Mouse (Mus musculus): ENCODE results near the gene Olfr262. TPM values are rescaled to one million over a fixed set of nuclear protein-coding genes. Genes with fewer than 3 reads are reported as not detected.

The Olfr262 gene
- polyA plus RNA-seq (2014; fragmentation: Illumina TruSeq; extraction: RNeasy Lipid Tissue Mini Kit (QIAGEN cat#74804); ENCODE audit: insufficient read depth, low read depth, low replicate concordance), result not detected

GRCm38 (mm10) chr19:12241559-12241958 lies at the start of gene Olfr262:
Gene Olfr262 (minus strand): TSS chr19:12241659.

GRCm38 (mm10) chr19:12279554-12279953 lies 38.1 kb upstream of the Olfr262 start, which contains the start of gene Olfr1434:
Gene Olfr1434 (plus strand): TSS chr19:12279854.

DNA sequence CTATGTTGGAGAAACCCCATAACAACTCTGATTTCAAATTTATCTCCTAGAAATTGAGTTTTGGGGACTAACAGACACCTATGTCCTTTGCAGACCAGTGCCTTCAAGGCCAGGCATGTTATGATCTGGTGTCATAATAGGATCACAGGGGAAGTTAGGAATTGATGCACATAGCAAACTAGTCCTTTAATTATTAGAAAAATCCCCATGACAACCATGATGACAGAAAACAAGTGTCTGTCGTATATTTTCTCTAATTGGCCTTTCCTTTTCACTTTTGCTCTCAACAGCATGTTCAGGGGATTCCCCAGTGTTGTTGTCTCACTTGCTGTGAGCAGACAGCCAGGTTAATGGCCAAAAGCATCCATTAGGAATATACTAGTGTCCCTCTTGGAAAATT lies 19.3 kb upstream of the Olfr262 start, which contains the start of gene Olfr235:
TSS of gene Olfr235 (plus strand) at position 301 of the 400 bp plus-strand sequence.

DNA sequence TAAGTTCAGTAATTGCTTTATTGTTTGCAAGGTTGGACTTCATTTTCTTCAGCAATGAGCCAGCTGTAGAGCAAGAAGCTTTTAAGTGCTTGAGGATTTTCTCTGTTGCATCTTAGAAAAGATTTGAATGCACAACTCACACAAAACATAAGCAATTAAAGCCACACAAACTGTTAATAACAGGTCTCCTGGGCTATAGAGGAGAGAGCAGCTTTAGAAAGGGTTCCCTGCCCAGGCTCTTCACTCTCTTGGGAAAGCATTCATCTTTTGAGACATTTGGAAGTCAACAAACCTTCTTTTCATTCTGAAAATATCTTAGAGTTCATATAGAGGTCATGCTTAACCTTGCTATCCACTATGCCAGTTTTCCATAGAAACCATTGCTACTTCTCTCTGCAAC lies 9.0 kb downstream of the Olfr262 start, which contains the start of gene Olfr1432:
TSS of gene Olfr1432 (minus strand) at position 101 of the 400 bp plus-strand sequence.

GRCm38 (mm10) chr19:12200334-12200733 lies 41.1 kb downstream of the Olfr262 start, which contains the start of gene Olfr1431:
Gene Olfr1431 (plus strand): TSS chr19:12200634.

Other genes with a start within 250 kb of the Olfr262 start
- not detected for gene Olfr1423, start 200.3 kb downstream of the Olfr262 start, polyA plus RNA-seq (2014; fragmentation: Illumina TruSeq; extraction: RNeasy Lipid Tissue Mini Kit (QIAGEN cat#74804); ENCODE audit: insufficient read depth, low read depth, low replicate concordance)
- gene Olfr1424, start 179.0 kb downstream of the Olfr262 start, polyA plus RNA-seq (2014; fragmentation: Illumina TruSeq; extraction: RNeasy Lipid Tissue Mini Kit (QIAGEN cat#74804); ENCODE audit: insufficient read depth, low read depth, low replicate concordance), result not detected
- not detected for gene Olfr1425, start 163.9 kb downstream of the Olfr262 start, polyA plus RNA-seq (2014; fragmentation: Illumina TruSeq; extraction: RNeasy Lipid Tissue Mini Kit (QIAGEN cat#74804); ENCODE audit: insufficient read depth, low read depth, low replicate concordance)
- not detected for gene Olfr1426, start 149.6 kb downstream of the Olfr262 start, polyA plus RNA-seq (2014; fragmentation: Illumina TruSeq; extraction: RNeasy Lipid Tissue Mini Kit (QIAGEN cat#74804); ENCODE audit: insufficient read depth, low read depth, low replicate concordance)
- not detected for gene Olfr1427, start 138.3 kb downstream of the Olfr262 start, polyA plus RNA-seq (2014; fragmentation: Illumina TruSeq; extraction: RNeasy Lipid Tissue Mini Kit (QIAGEN cat#74804); ENCODE audit: insufficient read depth, low read depth, low replicate concordance)
- gene Olfr1428, start 125.8 kb downstream of the Olfr262 start, polyA plus RNA-seq (2014; fragmentation: Illumina TruSeq; extraction: RNeasy Lipid Tissue Mini Kit (QIAGEN cat#74804); ENCODE audit: insufficient read depth, low read depth, low replicate concordance), result not detected
- gene Olfr76, start 118.5 kb downstream of the Olfr262 start, polyA plus RNA-seq (2014; fragmentation: Illumina TruSeq; extraction: RNeasy Lipid Tissue Mini Kit (QIAGEN cat#74804); ENCODE audit: insufficient read depth, low read depth, low replicate concordance), result not detected
- gene Olfr1555-ps1, start 71.5 kb downstream of the Olfr262 start, polyA plus RNA-seq (2014; fragmentation: Illumina TruSeq; extraction: RNeasy Lipid Tissue Mini Kit (QIAGEN cat#74804); ENCODE audit: insufficient read depth, low read depth, low replicate concordance), result not detected
- not detected for gene Olfr1431, start 41.0 kb downstream of the Olfr262 start, polyA plus RNA-seq (2014; fragmentation: Illumina TruSeq; extraction: RNeasy Lipid Tissue Mini Kit (QIAGEN cat#74804); ENCODE audit: insufficient read depth, low read depth, low replicate concordance)
- gene Olfr1432, start 9.1 kb downstream of the Olfr262 start, polyA plus RNA-seq (2014; fragmentation: Illumina TruSeq; extraction: RNeasy Lipid Tissue Mini Kit (QIAGEN cat#74804); ENCODE audit: insufficient read depth, low read depth, low replicate concordance), result not detected
- not detected for gene Olfr235, start 19.4 kb upstream of the Olfr262 start, polyA plus RNA-seq (2014; fragmentation: Illumina TruSeq; extraction: RNeasy Lipid Tissue Mini Kit (QIAGEN cat#74804); ENCODE audit: insufficient read depth, low read depth, low replicate concordance)
- not detected for gene Olfr1434, start 38.2 kb upstream of the Olfr262 start, polyA plus RNA-seq (2014; fragmentation: Illumina TruSeq; extraction: RNeasy Lipid Tissue Mini Kit (QIAGEN cat#74804); ENCODE audit: insufficient read depth, low read depth, low replicate concordance)
- not detected for gene Olfr1436, start 57.5 kb upstream of the Olfr262 start, polyA plus RNA-seq (2014; fragmentation: Illumina TruSeq; extraction: RNeasy Lipid Tissue Mini Kit (QIAGEN cat#74804); ENCODE audit: insufficient read depth, low read depth, low replicate concordance)
- not detected for gene Olfr1437, start 83.4 kb upstream of the Olfr262 start, polyA plus RNA-seq (2014; fragmentation: Illumina TruSeq; extraction: RNeasy Lipid Tissue Mini Kit (QIAGEN cat#74804); ENCODE audit: insufficient read depth, low read depth, low replicate concordance)
- gene Olfr1438-ps1, start 94.3 kb upstream of the Olfr262 start, polyA plus RNA-seq (2014; fragmentation: Illumina TruSeq; extraction: RNeasy Lipid Tissue Mini Kit (QIAGEN cat#74804); ENCODE audit: insufficient read depth, low read depth, low replicate concordance), result not detected
- not detected for gene Olfr1440, start 145.6 kb upstream of the Olfr262 start, polyA plus RNA-seq (2014; fragmentation: Illumina TruSeq; extraction: RNeasy Lipid Tissue Mini Kit (QIAGEN cat#74804); ENCODE audit: insufficient read depth, low read depth, low replicate concordance)
- not detected for gene Olfr1441, start 175.8 kb upstream of the Olfr262 start, polyA plus RNA-seq (2014; fragmentation: Illumina TruSeq; extraction: RNeasy Lipid Tissue Mini Kit (QIAGEN cat#74804); ENCODE audit: insufficient read depth, low read depth, low replicate concordance)
- gene Pfpl, start 186.2 kb upstream of the Olfr262 start, polyA plus RNA-seq (2014; fragmentation: Illumina TruSeq; extraction: RNeasy Lipid Tissue Mini Kit (QIAGEN cat#74804); ENCODE audit: insufficient read depth, low read depth, low replicate concordance), result not detected
- gene Mpeg1, start 219.1 kb upstream of the Olfr262 start, polyA plus RNA-seq (2014; fragmentation: Illumina TruSeq; extraction: RNeasy Lipid Tissue Mini Kit (QIAGEN cat#74804); ENCODE audit: insufficient read depth, low read depth, low replicate concordance), result 54.1 TPM